Mouse (Mus musculus) induced T-regulatory cell, adult 2 months (primary cell): ENCODE data around the gene Crybb2.

Experiments
- DNase-seq: peaks from one replicate; pipeline ENCODE4 v3.0.0-alpha.2; 2012; ENCODE audit warnings: low read depth

Crybb2 gene

DNA sequence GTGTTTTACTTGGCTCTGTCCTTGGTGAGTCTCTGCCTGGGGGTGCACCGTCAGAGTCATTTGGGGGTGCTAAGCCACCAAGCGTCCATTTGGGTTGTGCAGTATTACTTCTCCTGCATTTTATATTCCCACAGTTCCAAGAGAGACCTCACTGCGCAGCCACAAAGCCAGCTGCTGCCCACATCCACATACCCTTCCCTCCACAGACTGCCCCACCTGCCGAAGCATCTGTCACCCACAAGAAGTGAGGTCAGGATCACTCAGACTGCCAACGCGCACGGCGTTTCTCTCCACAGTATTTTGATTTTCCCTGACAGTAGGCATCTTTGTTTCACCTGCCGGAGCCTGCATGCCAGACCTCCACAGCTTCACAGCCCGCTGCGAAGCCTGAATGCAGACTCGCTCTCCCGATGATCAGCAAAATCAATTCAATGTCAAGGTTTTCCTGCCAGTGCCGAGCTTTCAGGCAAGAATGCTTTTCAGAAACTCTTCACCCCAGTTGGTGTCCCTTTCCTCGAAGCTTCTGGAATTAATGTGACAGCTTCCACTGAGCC lies 38.6 kb downstream of the Crybb2 start:
- no peak for DNase-seq

- no peak for DNase-seq
These were observed 39.8 kb downstream of the Crybb2 start for GRCm38 (mm10) chr5:113030082-113030481.

- no peak for DNase-seq
These were observed 43.2 kb downstream of the Crybb2 start for GRCm38 (mm10) chr5:113026706-113027105.

DNA sequence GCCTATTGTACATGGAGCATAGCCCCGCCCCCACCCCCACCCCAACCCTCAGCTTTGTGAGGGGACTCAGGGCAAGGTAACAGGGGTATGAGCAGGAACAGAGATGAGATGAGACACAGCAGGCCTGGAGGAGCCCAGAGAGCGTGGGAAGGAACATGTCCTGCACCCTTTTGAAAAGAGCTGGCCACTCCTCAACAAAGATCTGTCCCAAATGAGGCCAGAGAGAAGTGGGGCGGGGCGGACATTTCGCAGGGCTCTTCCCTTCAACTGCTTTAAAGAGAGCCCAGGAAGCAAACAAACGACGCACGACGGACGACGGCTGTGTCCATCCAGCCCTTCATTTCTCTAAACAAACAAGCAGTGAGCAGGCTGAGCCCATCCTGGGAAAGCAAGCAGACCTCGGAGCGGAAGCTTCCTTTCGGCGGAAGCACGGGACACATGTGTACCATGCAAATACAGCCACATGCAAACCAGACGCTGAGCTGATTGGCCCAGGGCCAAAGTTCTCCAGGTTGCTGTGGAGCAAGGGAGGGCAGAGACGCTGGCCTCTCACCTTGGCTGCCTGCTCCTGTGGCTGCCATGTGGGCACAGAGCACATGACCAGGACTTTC lies 45.7 kb downstream of the Crybb2 start:
- DNase-seq = no peak

- DNase-seq = no peak
These were observed 51.7 kb downstream of the Crybb2 start for GRCm38 (mm10) chr5:113018190-113018589.

GRCm38 (mm10) chr5:113017004-113017403 lies 52.9 kb downstream of the Crybb2 start:
- DNase-seq = no peak

GRCm38 (mm10) chr5:113015236-113016061 lies 54.5 kb downstream of the Crybb2 start, which contains the start of gene Grk3:
Grk3 (minus strand) TSS chr5:113015791.
- no peak for DNase-seq

- no peak for DNase-seq
These were observed 55.1 kb downstream of the Crybb2 start for GRCm38 (mm10) chr5:113014808-113015235.

- DNase-seq = no peak
These were observed 55.7 kb downstream of the Crybb2 start for GRCm38 (mm10) chr5:113014111-113014807.

GRCm38 (mm10) chr5:113011926-113012325 lies 58.0 kb downstream of the Crybb2 start:
- DNase-seq = no peak

DNA sequence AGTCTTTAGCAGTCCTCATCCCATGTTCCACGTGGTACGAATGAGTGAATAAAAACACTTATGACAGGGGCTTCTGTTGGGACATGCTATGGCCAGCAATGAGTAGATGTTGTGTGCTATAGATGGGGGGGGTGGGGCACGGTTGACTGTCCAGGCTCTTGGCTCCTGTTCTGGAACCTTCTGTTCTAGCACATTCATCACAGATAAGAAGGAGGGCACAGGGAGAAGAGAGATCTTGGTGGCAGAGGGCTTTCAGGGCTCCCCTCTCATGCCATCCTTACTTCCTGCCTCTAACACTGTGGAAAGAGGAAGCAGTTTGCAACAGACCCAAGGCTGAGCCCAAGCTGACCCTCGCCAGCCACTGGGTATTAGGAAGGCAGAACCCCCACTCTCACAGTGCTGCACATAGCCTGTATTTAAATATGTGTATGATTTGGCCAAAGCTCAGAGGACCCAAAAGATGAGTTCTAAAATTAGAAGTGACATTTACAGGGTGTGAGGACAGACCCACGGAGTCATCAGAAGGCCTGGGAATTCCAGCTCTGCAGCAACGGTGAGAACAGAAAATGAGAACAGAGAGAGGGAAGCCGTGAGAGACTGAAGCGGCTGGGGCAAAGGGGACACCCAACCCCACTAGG lies 60.6 kb downstream of the Crybb2 start:
- DNase-seq = no peak

DNA sequence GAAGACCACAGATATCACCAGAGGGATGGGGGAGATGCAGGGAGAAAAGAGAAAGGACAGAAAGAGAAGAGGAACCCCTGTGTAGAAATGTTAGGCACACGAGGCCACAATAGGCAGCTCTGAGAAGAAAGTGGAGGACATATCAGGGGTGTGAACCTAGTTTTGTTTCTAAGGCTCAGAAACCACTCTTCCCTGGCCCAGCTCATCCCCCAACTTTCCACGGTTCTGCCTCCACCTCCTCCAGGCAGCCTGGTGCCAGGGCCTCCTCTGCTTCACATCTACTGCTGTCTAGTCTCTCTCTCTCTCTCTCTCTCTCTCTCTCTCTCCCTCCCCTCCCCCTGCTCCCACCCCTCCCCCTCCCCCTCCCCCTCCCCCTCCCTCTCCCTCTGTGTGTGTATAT lies 61.4 kb downstream of the Crybb2 start:
- no peak for DNase-seq
